ENCODE assay signal across 12 mouse cellular contexts in the genomic region with DNA sequence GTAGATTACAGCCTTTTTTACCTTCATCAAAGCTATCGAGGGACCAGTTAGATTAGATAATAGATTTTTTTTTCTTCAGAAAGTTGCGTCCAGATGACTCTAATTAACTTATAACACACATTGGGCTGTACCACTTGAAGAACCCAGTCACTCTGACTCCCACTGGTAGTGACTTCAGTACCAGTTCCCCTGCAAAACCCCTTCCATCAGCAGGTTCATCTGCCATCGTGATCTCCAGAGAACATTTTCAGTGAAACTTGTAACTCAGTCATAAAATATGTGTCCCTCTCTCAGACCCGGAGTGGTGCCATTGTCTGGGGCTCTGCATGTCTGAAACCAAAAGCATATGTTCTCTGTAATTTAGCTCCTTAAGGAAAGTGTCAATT.
"Had no signal": no experiment of that assay in that cellular context is flagged by ENCODE, and none has a peak within 500 bp of the region (broad histone marks: within the 10 kb centered on the region; RNA-seq: fewer than 3 reads in every experiment).

No protein-coding gene starts in this region.

- DNase-seq: kidney, adult 2 months; kidney, postnatal 25 days; lung, postnatal 36 days; right cerebral cortex, postnatal 14 days; thymus, adult 2 months; thymus, postnatal 25 days had no signal

- H3K36me3 ChIP-seq: neural tube, embryonic 13.5 days; stomach, embryonic 15.5 days had no signal

- H3K4me2 ChIP-seq: limb, embryonic 15.5 days; liver, embryonic 12.5 days; neural tube, embryonic 13.5 days; stomach, embryonic 15.5 days had no signal

- H3K9ac ChIP-seq: limb, embryonic 15.5 days; liver, embryonic 12.5 days; neural tube, embryonic 13.5 days; stomach, embryonic 15.5 days had no signal

- H3K4me3 ChIP-seq: left cerebral cortex, adult 2 months; limb, embryonic 15.5 days; liver, embryonic 12.5 days; neural tube, embryonic 13.5 days; stomach, embryonic 15.5 days had no signal

- H3K4me1 ChIP-seq: stomach, embryonic 15.5 days had no signal

- H3K27me3 ChIP-seq: liver, embryonic 12.5 days; stomach, embryonic 15.5 days had no signal

- H3K9me3 ChIP-seq: limb, embryonic 15.5 days; liver, embryonic 12.5 days; neural tube, embryonic 13.5 days; stomach, embryonic 15.5 days had no signal

- H3K27ac ChIP-seq: left cerebral cortex, adult 2 months; limb, embryonic 15.5 days; liver, embryonic 12.5 days; neural tube, embryonic 13.5 days; stomach, embryonic 15.5 days had no signal

- ATAC-seq: intestine, embryonic 16.5 days; liver, embryonic 12.5 days had no signal
